Mouse (Mus musculus): ENCODE measurements at regions not wholly inside any gene's neighbourhood (a gene's known extent, or its start where the extent isn't known, plus 50 kb on each side); places are given as distances from the start of the nearest gene placed in this dataset.

GRCm38 (mm10) chr4:94149056-94149455, 407.3 kb upstream of the Gm10306 start:
- intact Hi-C loops (cut with DNase I), result no loop called here

GRCm38 (mm10) chr4:94160620-94161019, 395.7 kb upstream of the Gm10306 start:
- intact Hi-C loops (cut with DNase I), result no loop called here
- no peak for DNase-seq (ENCODE audit: extremely low spot score in 1 of 2, low spot score in 2 of 2)

More at GRCm38 (mm10) chr4:94149056-94149455, 407.3 kb upstream of the Gm10306 start:
- no peak for DNase-seq (ENCODE audit: extremely low spot score in 1 of 2, low spot score in 2 of 2)

- intact Hi-C loops (cut with DNase I), result no loop called here
These were observed 383.2 kb upstream of the Gm10306 start for GRCm38 (mm10) chr4:94173096-94173495.

GRCm38 (mm10) chr4:94186997-94187396, 369.3 kb upstream of the Gm10306 start:
- DNase-seq (ENCODE audit: extremely low spot score in 1 of 2, low spot score in 2 of 2), result no peak
- intact Hi-C loops (cut with DNase I), result no loop called here

More at GRCm38 (mm10) chr4:94173096-94173495, 383.2 kb upstream of the Gm10306 start:
- no peak for DNase-seq (ENCODE audit: extremely low spot score in 1 of 2, low spot score in 2 of 2)

DNA sequence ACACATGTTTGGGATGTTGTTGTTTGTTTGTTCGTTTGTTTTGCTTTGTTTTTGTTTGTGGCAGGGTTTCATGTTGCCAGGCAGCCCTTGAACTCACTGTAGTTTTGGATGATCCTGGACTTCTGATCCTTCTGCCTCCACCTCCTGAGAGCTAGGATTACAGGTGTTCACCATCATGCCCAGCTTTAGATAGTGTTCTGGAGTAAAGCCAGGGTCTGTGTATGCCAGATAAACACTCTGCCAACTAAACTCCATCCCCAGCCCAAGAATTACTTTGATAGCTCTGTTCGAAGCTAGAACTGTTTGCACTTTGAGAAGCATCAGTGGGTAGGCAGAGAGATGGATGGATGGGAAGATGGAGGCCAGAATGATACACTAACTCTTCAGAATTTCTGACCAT, 368.0 kb upstream of the Gm10306 start:
- DNase-seq (ENCODE audit: extremely low spot score in 1 of 2, low spot score in 2 of 2), result no peak
- intact Hi-C loops (cut with DNase I), result no loop called here

- DNase-seq (ENCODE audit: extremely low spot score in 1 of 2, low spot score in 2 of 2), result peak in 1 of 2 experiments; percentile 26
These were observed 367.5 kb upstream of the Gm10306 start for GRCm38 (mm10) chr4:94188888-94189287.

GRCm38 (mm10) chr4:94190940-94191339, 365.4 kb upstream of the Gm10306 start:
- no peak for DNase-seq (ENCODE audit: extremely low spot score in 1 of 2, low spot score in 2 of 2)
- intact Hi-C loops (cut with DNase I), result no loop called here

More at GRCm38 (mm10) chr4:94188888-94189287, 367.5 kb upstream of the Gm10306 start:
- intact Hi-C loops (cut with DNase I), result no loop called here

DNA sequence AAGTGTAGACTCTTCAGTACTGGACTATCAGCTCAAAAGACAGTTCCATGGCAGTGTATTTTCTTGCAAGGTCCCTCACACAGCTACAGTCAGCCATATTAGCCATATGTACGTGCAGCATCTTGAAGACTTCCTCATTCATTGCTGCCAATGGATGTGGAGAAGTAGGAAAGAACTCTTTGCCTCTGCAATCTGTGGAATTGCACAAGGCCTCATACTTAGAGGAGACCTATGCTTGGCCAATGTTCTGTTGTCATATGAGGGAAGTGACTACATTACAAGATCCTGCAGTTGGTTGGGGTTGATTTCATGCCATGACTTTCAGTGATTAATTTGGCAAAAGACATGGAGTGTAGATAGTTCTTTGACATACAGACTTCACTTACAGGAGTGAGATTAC, 340.1 kb upstream of the Gm10306 start:
- DNase-seq (ENCODE audit: extremely low spot score in 1 of 2, low spot score in 2 of 2), result no peak
- intact Hi-C loops (cut with DNase I), result no loop called here

DNA sequence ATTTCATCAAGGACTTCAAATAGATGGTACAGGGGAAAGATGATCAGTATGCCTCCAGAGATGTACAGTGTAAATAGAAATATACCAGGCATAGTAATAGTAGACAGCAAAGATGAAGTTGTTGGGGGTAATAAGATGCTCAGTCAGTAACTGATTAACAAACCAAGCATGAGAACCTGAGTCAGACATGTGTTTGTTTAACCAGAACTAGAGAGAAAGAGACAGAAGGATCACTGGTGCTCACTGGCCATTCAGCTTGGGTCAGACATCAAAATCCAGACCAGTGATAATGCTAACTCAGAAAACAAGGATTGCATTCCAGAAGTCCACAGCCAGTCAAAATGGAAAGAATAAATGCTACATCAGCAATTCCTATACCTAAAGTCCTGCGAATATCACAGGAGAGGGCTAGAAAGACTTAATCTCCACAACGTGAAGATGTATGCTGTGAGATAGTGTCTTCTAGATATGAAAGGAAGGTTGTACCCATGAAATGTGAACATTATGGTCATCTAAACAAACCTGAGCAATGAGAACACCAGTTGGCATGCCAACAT, 320.6 kb upstream of the Gm10306 start:
- intact Hi-C loops (cut with DNase I), result no loop called here
- no peak for DNase-seq (ENCODE audit: extremely low spot score in 1 of 2, low spot score in 2 of 2)

GRCm38 (mm10) chr4:94256026-94256425, 300.3 kb upstream of the Gm10306 start:
- DNase-seq (ENCODE audit: extremely low spot score in 1 of 2, low spot score in 2 of 2), result no peak
- intact Hi-C loops (cut with DNase I), result no loop called here

- no peak for DNase-seq (ENCODE audit: extremely low spot score in 1 of 2, low spot score in 2 of 2)
- intact Hi-C loops (cut with DNase I), result no loop called here
These were observed 295.2 kb upstream of the Gm10306 start for GRCm38 (mm10) chr4:94261136-94261535.

- intact Hi-C loops (cut with DNase I), result no loop called here
- DNase-seq (ENCODE audit: extremely low spot score in 1 of 2, low spot score in 2 of 2), result no peak
These were observed 274.6 kb upstream of the Gm10306 start for GRCm38 (mm10) chr4:94281732-94282131.

DNA sequence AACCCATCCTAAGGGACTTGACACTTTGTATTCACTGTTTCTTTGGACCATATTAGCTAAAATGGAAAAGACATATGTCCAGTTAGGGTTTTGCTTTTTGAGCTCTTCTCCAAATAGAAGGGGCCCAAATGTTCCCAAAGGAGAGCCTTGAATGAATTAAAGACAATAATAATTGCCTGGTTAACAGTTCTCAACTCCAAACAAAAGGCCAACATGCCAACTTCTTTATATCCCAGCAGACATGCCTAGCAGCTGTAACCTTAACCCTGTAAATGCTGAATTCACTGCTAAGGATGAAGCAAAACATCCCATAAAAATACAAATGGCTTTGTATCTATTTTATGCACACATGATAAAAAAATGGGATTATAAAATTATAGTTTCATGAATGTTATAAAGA, 264.2 kb upstream of the Gm10306 start:
- intact Hi-C loops (cut with DNase I), result no loop called here
- no peak for DNase-seq (ENCODE audit: extremely low spot score in 1 of 2, low spot score in 2 of 2)

- peak in 1 of 2 experiments; percentile 9 for DNase-seq (ENCODE audit: extremely low spot score in 1 of 2, low spot score in 2 of 2)
- intact Hi-C loops (cut with DNase I), result no loop called here
These were observed 239.0 kb upstream of the Gm10306 start for GRCm38 (mm10) chr4:94317298-94317697.

GRCm38 (mm10) chr4:94326759-94327158, 229.6 kb upstream of the Gm10306 start:
- no peak for DNase-seq (ENCODE audit: extremely low spot score in 1 of 2, low spot score in 2 of 2)
- intact Hi-C loops (cut with DNase I), result no loop called here

DNA sequence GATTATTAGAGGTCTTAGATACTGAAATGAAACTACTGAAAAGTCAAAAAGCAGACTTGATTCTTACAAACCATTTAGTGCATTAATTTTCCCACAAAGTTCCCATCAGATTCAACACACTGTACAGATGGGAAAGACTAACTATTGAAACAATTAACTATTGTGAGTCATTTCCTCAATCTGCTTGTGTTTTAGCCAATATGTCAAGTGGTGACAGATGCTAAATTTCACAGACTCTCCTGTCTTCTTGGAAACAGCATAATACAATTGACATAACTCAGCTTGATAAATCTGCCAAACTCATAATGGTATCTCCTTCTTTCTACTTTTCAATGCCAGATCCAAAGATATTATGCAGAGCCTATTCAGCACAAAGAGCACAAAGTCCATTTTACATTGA, 213.0 kb upstream of the Gm10306 start:
- DNase-seq (ENCODE audit: extremely low spot score in 1 of 2, low spot score in 2 of 2), result no peak
- intact Hi-C loops (cut with DNase I), result loop anchor here (10.0 kb wide), 1 partner anchor 329 kb away; no protein-coding TSS in a partner anchor

- intact Hi-C loops (cut with DNase I), result loop anchor here (10.0 kb wide), 1 partner anchor 334 kb away; no protein-coding TSS in a partner anchor
- peak; percentile 21 to 42 for DNase-seq (ENCODE audit: extremely low spot score in 1 of 2, low spot score in 2 of 2)
These were observed 207.1 kb upstream of the Gm10306 start for GRCm38 (mm10) chr4:94349273-94349672.

DNA sequence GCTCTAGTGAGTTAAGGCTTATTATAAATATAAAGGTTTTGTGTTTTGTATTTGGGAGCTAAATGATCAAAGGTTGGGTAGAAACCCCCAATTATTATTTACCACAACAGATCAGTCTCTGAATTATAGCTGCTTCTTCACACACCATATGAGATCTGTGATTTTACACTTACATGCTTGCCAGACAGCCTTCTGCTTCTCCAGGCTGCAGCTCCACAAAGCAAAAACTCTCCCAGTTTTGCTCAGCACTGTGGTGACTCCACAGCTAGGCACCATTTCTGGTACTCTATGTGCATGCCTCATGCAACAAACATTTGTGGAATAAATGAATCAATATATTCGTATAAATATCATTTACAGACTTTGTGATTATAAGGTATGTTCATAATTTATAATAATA, 199.4 kb upstream of the Gm10306 start:
- DNase-seq (ENCODE audit: extremely low spot score in 1 of 2, low spot score in 2 of 2), result no peak
- intact Hi-C loops (cut with DNase I), result no loop called here

DNA sequence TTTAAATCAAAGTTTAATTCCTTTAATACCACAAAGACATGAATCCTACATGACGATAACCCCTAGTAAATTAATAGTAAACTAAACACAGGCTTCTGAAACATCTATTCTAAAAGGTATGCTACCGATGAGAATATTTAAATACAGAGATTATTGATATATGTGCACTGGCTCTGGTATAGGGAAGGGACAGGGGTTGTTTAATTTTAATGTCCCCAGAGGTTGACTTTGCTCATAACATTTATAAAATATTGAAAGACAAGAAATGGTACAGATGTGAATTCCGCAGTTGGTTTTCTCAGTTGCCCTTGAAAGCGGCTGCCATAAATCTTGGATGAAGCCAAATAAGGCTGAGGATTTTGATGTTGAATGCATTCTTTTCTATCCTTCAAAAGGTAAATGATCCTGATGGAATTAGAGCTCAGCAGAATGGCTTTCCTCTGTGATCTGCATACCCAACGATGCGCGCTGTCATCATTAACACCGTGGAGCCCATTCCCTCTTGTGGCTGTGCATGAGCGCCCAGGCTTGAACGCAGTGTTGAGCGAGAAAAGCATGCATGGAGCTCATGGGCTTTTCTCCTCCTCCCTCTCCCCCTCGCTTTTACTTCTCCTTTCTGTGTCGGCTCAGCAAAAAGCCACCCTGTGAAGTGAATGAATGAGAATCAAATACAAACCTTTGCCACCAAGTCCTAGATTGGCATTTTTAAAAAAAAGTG, 195.4 kb upstream of the Gm10306 start:
- intact Hi-C loops (cut with DNase I), result no loop called here
- no peak for DNase-seq (ENCODE audit: extremely low spot score in 1 of 2, low spot score in 2 of 2)

- DNase-seq (ENCODE audit: extremely low spot score in 1 of 2, low spot score in 2 of 2), result no peak
- intact Hi-C loops (cut with DNase I), result no loop called here
These were observed 194.7 kb upstream of the Gm10306 start for GRCm38 (mm10) chr4:94361528-94362217.
